Mouse (Mus musculus) kidney, adult 18-20 months (tissue): ENCODE measurements around the gene Coasy.
"Not testable (repeated sequence)": the region's sequence is repeated elsewhere in the genome, so short reads cannot be mapped to it uniquely, and the experiment has no call there.

Experiments
- DNase-seq: peaks from one replicate; pipeline ENCODE4 v3.0.0; 2021

Gene Coasy

DNA sequence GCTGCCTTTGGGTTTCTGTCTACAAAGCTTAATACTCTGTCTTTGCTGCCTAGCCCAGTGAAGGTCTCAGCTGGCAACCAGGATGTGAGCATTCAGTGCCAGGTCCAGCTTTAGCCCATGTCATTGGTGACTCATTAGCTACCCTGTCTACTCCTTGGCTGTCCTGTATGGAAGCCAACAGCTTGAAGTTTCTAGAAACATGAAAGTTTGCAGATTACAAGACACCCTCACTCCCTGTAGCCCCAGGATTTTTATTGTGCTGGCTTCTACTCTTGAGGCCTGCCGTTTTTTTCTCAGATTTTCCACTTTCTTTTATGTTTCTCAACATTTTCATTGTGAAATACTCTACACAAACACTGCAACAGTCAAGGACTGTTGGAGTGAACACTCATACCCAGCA lies 7.6 kb downstream of the Coasy start:
- DNase-seq: no peak

DNA sequence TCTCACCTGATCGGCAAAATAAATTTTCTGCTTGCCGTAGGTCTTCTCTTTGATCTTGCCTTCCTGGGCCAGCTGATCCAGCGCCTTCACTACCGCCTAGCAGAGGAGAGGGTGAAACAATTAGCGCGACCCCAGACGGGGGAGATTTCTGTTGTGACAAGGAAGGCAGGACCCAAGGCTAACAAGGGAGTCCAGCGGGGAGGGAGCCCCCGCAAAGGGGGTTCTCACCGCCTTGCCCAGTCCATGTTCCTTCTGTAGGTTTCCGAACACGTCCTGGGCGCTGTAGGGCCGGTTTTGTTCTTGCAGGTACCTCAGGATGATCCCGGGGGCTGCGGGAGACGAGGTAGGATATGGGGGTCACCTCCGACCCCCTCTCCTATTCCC lies 12.6 kb downstream of the Coasy start:
- no peak for DNase-seq

GRCm38 (mm10) chr11:101095314-101096024 lies 13.1 kb downstream of the Coasy start, which contains the start of gene Psmc3ip:
Psmc3ip (minus strand) TSS chr11:101095436.
- DNase-seq: peak; percentile 96

DNA sequence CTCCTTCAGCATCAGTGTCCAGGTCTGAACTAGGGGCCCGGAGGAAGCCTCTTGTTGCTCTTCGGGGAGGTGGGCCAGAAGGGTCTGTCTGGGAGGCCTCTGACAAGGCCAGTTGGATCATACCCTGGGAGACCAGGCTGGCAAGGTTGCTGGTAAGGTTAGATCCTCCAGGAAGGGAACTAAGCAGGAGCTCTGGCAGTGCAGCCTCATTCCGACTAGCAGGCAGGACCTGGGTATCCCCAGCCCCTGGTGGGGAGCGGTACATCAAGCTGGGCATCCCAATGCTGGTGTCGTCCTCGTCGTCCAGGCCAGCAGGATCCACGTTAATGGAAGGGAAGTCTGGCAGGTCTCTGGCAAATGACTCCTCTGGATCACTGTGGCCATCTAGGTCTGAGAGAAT lies 15.9 kb downstream of the Coasy start:
- DNase-seq: no peak

- DNase-seq: no peak
These were observed 20.6 kb downstream of the Coasy start for GRCm38 (mm10) chr11:101103011-101103410.

DNA sequence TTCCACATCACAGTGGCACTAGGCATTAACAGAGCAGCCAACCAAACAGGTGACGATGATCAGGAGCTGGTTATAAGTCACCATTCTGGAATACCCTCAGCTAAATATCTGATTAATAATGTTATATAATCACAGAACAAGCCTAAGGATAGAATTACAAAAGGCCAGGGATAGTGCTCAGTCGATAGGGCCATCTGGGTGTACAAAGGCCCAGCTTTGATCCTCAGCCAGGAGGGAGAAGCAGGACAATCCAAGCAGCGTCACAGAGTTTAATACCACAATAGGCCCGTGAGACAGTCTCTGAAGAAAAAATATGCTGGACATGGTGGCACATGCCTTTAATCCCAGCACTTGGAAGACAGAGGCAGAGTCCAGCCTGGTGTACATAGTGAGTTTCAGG lies 27.0 kb downstream of the Coasy start:
- DNase-seq: no peak

- no peak for DNase-seq
These were observed 28.3 kb downstream of the Coasy start for GRCm38 (mm10) chr11:101110708-101111107.

GRCm38 (mm10) chr11:101111178-101111577 lies 28.8 kb downstream of the Coasy start:
- no peak for DNase-seq

- DNase-seq: no peak
These were observed 29.8 kb downstream of the Coasy start for GRCm38 (mm10) chr11:101112186-101112585.

GRCm38 (mm10) chr11:101115564-101115963 lies 33.2 kb downstream of the Coasy start:
- DNase-seq: no peak

DNA sequence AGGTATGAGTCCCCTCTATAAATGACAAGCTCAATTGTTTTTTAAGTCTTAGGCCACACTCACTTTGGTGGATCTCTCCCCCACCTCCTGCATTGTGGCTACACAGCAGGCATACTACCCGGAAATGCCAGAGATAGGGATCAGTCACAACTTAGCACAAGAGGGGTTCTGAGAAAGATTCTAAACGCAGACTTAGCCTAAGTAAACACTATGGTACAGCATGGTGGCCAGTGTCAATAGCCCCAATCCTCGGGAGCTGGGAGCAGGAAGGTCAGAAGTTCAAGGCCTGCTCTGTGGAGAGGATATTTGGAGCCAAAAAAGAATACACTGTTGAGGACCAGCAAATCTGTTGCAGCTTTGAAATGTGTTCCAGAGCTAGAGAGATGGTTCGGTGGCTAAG lies 35.7 kb downstream of the Coasy start:
- DNase-seq: no peak

DNA sequence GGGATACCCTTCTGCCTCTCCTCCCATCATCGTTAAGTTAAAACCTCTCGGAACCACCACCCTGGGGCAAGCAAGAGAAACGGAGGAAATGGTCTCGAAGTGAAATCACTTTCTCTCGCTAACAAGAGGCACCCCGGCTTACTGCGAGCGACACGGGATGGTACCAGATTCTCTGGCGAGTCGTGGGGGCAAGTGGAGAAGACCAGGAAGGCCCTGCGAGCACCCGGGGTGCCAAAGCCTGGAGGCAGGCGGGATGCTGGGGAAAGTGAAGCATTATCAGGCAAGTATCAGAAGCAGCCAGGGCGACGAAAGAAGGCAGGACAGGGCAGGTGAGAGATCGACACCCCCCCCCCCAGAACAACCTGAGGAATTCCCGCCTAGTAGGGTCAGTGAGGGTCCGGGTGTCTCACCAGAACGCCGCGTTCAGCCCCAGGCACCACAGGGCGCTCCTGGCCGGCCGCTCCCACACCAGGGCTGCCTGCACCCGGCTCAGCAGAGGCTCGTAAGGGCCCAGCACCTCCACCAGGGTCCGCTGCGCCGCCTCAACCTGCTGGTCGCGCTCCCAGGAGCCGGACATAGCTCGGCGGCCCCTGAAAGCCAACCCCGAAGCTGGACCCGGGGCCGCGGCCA lies 36.9 kb downstream of the Coasy start:
- no peak for DNase-seq

DNA sequence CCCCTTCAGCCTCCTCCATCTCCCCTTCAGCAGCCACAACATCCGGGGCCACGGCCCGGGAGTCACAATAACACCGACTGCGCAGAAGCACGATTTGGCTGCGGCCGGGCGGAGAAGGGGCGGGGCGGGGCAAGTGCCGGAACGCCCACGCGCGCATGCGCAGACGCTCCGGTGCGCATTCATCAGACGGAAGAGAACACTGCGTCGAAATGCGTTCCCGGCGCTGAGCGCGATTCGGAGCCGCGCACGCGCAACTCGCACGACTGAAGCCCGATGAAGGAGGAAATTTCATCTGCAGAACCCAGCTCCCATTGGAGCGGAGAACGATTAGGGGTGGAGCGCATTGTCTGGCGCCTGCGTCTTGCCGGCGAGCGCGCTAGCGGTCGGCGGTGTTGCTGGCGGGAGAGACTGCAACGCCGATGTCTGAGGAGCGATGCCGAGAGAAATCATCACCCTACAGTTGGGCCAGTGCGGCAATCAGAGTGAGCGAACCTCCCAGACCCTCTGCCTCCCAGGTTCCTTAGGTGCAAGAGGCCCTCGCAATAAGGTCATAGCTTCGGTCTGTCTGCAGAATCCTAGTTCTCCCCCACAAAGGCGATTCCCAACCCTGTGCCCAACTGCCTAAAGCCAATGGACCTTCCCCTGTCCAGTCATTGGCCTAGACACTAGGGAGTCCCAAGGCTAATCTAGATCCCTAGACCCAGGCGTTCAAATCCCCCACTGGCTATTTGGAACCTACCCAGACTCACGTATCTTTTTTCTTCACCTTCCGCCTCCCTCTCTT lies 37.6 kb downstream of the Coasy start, which contains the start of the genes Retreg3 and Tubg1:
Gene Retreg3, minus strand, starts transcription at position 133 of the 784 bp plus-strand sequence.
Gene Tubg1, plus strand, starts transcription at position 178 of the 784 bp plus-strand sequence.
- peak; percentile 99 for DNase-seq

- no peak for DNase-seq
These were observed 38.3 kb downstream of the Coasy start for GRCm38 (mm10) chr11:101120545-101121188.

GRCm38 (mm10) chr11:101124494-101124893 lies 42.1 kb downstream of the Coasy start:
- DNase-seq: not testable (repeated sequence)

DNA sequence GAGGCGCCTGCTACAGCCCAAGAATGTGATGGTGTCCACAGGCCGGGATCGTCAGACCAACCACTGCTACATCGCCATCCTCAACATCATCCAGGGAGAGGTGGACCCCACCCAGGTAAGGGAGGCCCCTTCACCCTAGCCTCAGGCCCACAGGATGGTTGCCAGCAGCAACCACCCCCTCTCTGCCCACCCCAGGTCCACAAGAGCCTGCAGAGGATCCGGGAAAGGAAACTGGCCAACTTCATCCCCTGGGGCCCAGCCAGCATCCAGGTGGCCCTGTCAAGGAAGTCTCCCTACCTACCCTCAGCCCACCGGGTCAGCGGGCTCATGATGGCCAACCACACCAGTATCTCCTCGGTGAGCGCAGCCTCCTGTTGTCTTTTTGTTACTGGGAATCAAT lies 42.6 kb downstream of the Coasy start:
- DNase-seq: not testable (repeated sequence)

DNA sequence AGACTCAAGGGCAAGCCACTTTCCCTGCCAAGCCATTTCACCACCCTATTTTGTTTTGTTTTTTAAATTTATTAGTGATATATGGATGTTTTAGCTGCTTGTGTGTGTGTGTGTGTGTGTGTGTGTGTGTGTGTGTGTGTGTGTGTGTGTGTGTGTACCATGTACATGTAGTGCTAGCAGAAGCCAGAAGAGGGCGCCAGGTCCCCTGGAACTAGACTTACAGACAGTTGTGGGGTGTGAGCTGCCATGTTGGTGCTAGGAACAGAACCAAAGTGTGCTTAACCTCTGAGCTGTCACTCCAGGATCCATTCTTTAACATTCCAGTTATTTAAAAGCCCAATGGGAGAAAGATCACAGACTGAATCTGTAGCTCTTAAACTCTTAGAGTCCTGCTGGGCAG lies 44.7 kb downstream of the Coasy start:
- no peak for DNase-seq

GRCm38 (mm10) chr11:101128996-101129577 lies 46.7 kb downstream of the Coasy start:
- DNase-seq: no peak

DNA sequence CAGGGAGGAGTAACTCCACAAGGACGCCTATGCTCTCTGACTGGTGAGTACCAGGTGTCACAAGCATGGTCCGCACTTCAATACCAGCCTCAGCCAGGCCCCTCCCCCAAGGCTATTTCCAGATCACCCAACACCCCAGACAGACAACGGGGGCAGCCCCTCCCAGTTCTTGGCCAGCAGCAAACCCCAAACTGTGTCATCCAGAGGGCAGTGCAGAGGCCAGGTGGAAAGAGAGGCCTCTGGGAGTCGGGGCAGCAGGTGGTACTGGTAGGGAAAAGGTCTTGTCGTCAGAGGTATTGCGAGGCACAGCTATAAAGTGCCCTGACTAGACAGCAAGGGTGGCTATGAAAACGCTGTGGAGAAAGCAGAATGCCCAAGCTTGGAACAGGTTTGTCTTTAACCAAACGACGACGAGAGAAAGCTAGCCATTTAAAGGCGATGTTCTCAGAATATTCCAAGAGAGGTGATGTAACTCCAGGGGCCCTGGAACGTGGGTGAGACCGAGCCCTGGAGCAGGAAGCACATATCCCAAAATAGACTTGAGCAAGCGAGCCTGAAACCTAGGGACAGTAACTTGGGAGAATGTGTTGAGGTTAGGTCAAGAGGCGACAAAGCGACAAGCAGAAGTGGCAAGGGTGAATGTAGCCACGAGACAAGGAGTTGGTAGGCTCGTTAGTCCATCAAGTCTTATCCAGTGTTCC lies 47.8 kb downstream of the Coasy start:
- DNase-seq: peak; percentile 11

DNA sequence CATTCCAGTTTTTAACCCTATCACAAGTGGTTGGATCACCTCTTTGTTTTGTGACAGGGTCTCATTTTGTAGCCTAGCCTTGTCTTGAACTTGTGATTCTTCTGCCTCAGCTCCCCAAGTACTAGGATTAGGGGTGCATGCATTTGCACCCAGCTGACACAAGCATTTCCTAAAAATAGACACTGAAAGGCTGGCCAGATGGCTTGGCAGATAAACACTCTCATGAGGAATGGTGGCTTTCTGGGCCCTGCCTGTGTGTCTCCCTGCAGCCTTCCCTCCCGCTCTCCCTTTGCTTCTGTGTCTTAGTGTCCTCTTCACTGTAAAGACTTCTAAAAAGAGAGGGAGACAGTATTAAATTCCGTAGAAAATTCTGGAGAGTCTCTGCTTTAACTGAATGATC lies 48.8 kb downstream of the Coasy start:
- DNase-seq: no peak

DNA sequence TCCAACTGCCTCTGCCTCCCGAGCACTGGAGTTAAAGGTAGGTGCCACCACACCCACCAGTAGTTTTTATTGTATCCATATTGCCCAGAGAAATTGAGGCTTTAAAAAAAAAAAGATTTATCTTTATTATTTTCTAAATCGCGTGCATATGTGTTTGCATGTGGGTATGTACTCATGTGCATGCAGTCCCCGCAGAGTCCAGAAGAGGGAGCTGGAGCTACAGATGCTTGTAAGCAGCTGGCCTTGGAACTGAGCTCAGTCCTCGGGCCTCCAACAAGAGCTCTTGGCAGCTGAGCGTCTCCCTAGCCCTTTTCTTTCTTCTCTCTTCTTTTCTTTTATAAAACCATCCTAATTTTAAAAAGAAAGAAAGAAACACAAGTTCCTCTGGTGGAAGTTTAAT lies 49.3 kb downstream of the Coasy start:
- DNase-seq: peak; percentile 18

DNA sequence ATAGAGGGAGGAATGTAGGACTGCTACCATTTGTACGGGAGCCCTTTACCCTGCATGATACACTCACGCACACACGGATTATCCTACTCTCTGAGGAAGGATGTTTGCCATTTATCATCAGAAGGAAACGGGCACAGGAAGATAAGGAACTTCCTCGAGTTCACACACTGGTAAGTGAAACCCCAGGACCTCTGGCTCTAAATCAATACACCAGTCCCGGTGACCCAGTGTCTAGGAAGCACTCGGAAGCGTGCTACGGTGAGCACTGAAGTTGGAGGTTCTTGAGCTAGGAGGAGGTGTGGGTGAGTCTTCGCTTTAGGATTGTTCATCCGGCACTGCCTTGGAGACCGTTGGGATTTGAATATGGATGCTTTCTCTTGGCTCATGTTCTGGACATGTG lies 50.7 kb downstream of the Coasy start:
- DNase-seq: peak; percentile 17
